In the genomic region with DNA sequence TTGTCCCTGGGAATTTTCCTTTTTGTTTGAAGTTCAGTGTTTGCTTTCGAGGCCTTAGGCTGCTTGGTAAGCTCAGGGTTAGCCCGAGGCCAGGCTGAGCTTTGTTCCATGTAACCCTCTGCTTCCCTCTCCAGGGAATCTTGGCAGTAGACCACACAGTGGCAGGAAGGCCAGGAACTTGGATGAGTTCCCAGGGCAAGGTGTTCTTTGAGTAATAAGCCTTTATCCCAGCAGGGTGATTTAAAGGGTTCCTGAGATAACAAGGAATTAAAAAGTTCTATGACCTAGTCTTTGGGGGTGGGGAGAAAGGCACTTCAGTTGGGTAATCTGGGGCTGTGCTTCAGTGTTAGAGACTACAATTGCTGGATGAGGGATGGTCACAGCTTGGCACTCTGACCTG, we compare ENCODE assay signal across 10 mouse cellular contexts. TPM values are rescaled to one million over a fixed set of nuclear protein-coding genes. Genes with fewer than 3 reads are reported as not detected.
DNase-seq lines count a peak whose midpoint lies in the region; ATAC-seq and TF ChIP-seq lines count a peak whose summit lies in the region.
"Had no signal": no experiment of that assay in that cellular context is flagged by ENCODE, and none has a peak within 500 bp of the region (broad histone marks: within the 10 kb centered on the region; RNA-seq: fewer than 3 reads in every experiment).

No protein-coding gene starts in this region.

- H3K9me3 ChIP-seq in embryonic facial prominence, embryonic 13.5 days: no peaks in the 10 kb centered on the region
- no peaks in the 10 kb centered on the region for H3K9me3 ChIP-seq in embryonic facial prominence, embryonic 10.5 days

- H3K4me2 ChIP-seq in embryonic facial prominence, embryonic 13.5 days: no peak overlapping the region

- WGBS in embryonic facial prominence, embryonic 13.5 days: 82% methylated on average over 2 of the region's 2 CpGs
- 78% methylated on average over 2 of the region's 2 CpGs for WGBS in embryonic facial prominence, embryonic 10.5 days
- 12% methylated on average over 2 of the region's 2 CpGs for WGBS in lung, adult 2 months

- 0 out of 2 replicates have a peak overlapping the region, but pooled peaks have one; percentile 16 for H3K9ac ChIP-seq in embryonic facial prominence, embryonic 13.5 days

- TF ChIP-seq CTCF in lung, adult 2 months (IDR thresholded peaks at IDR 0.05; ENCODE audit: insufficient read depth, low read length): no peak

- no peak overlapping the region for H3K4me3 ChIP-seq in embryonic facial prominence, embryonic 13.5 days
- H3K4me3 ChIP-seq in embryonic facial prominence, embryonic 10.5 days: no peak overlapping the region
- no peak overlapping the region for H3K4me3 ChIP-seq in lung, adult 2 months (replicated peaks; ENCODE audit: extremely low read depth, low read depth, low read length)

- H3K36me3 ChIP-seq in embryonic facial prominence, embryonic 13.5 days: peaks cover 57% of the 10 kb centered on the region
- peaks cover 70% of the 10 kb centered on the region for H3K36me3 ChIP-seq in embryonic facial prominence, embryonic 10.5 days (replicated peaks)

- no peak overlapping the region for H3K27ac ChIP-seq in embryonic facial prominence, embryonic 13.5 days
- H3K27ac ChIP-seq in embryonic facial prominence, embryonic 10.5 days (replicated peaks): no peak overlapping the region

- no peak for DNase-seq in embryonic facial prominence, embryonic 10.5 days (ENCODE audit: low spot score)
- DNase-seq in adrenal gland, postnatal 36 days: peak; percentile 84 to 85
- peak; percentile 87 to 91 for DNase-seq in heart, postnatal 10 days
- DNase-seq in lung, adult 2 months: peak; percentile 63
- no peak for DNase-seq in left cerebral cortex, postnatal 36 days (ENCODE audit: low spot score in 2 of 2)
- no peak for DNase-seq in urinary bladder, postnatal 25 days (ENCODE audit: low spot score)
- no peak for DNase-seq in layer of hippocampus, adult 8-10 months (ENCODE audit: low spot score in 2 of 2)

- H3K4me1 ChIP-seq in embryonic facial prominence, embryonic 13.5 days: peaks cover 24% of the 10 kb centered on the region
- peaks cover 12% of the 10 kb centered on the region for H3K4me1 ChIP-seq in embryonic facial prominence, embryonic 10.5 days
- H3K4me1 ChIP-seq in lung, adult 2 months (ENCODE audit: control insufficient read depth, insufficient read depth, low read length): peaks cover 7% of the 10 kb centered on the region

- TF ChIP-seq POLR2A in lung, adult 2 months (IDR thresholded peaks at IDR 0.05; ENCODE audit: borderline replicate concordance, extremely low read depth, low read depth, low read length): no peak

- intact Hi-C loops in heart, postnatal 10 days (cut with DNase I): loop anchor here (5.0 kb wide), 1 partner anchor 392 kb away; no protein-coding TSS in a partner anchor
- intact Hi-C loops in left cerebral cortex, postnatal 36 days (cut with DNase I): no loop called here

- ATAC-seq in embryonic facial prominence, embryonic 13.5 days (ENCODE audit: insufficient number of reproducible peaks, insufficient read depth, low FRiP score, low TSS enrichment, low read depth): no peak

- H3K27me3 ChIP-seq in embryonic facial prominence, embryonic 13.5 days: no peaks in the 10 kb centered on the region
- no peaks in the 10 kb centered on the region for H3K27me3 ChIP-seq in embryonic facial prominence, embryonic 10.5 days (replicated peaks; ENCODE audit: low read depth, poor library complexity, severe bottlenecking)

RNA-seq across cellular contexts. Expression of a gene that starts 4.5 kb away (rescaled TPM):
- 464 and 506 TPM in 2 replicates for polyA plus RNA-seq in embryonic facial prominence, embryonic 13.5 days (2015; fragmentation: Nextera tagmentation; extraction: Ambion mirVana)
- polyA plus RNA-seq in embryonic facial prominence, embryonic 10.5 days (2016; fragmentation: Nextera tagmentation; extraction: Ambion mirVana): 469 and 477 TPM in 2 replicates
- total RNA-seq in adrenal gland, postnatal 36 days (2021): 100 to 1,000 TPM; 432 to 487 TPM
- 100 to 1,000 TPM; 499 to 513 TPM for total RNA-seq in heart, postnatal 10 days (2021)
- 334 and 389 TPM in 2 replicates for polyA plus RNA-seq in lung, adult 2 months (2012; rRNA removed)
- 100 to 1,000 TPM; 212 to 213 TPM for total RNA-seq in left cerebral cortex, postnatal 36 days (2021)
- 100 to 1,000 TPM; 196 to 215 (median 203) TPM for total RNA-seq in layer of hippocampus, adult 8-10 months (2022)

RNA-seq across cellular contexts. Expression of a gene that starts 4.5 kb away (rescaled TPM):
- 1,111 and 1,168 TPM in 2 replicates for polyA plus RNA-seq in embryonic facial prominence, embryonic 13.5 days (2015; fragmentation: Nextera tagmentation; extraction: Ambion mirVana)
- polyA plus RNA-seq in embryonic facial prominence, embryonic 10.5 days (2016; fragmentation: Nextera tagmentation; extraction: Ambion mirVana): 866 and 898 TPM in 2 replicates
- 1,000 to 10,000 TPM; 1,486 to 1,511 TPM for total RNA-seq in adrenal gland, postnatal 36 days (2021)
- 1,000 to 10,000 TPM; 1,002 to 1,034 TPM for total RNA-seq in heart, postnatal 10 days (2021)
- polyA plus RNA-seq in lung, adult 2 months (2012; rRNA removed): 506 and 507 TPM in 2 replicates
- total RNA-seq in left cerebral cortex, postnatal 36 days (2021): 100 to 1,000 TPM; 651 to 708 TPM
- 100 to 1,000 TPM; 686 to 890 (median 782) TPM for total RNA-seq in layer of hippocampus, adult 8-10 months (2022)

RNA-seq across cellular contexts. Expression of a gene that starts 14.0 kb away (rescaled TPM):
- 57.8 and 66.4 TPM in 2 replicates for polyA plus RNA-seq in embryonic facial prominence, embryonic 13.5 days (2015; fragmentation: Nextera tagmentation; extraction: Ambion mirVana)
- polyA plus RNA-seq in embryonic facial prominence, embryonic 10.5 days (2016; fragmentation: Nextera tagmentation; extraction: Ambion mirVana): 97.8 and 98.9 TPM in 2 replicates
- total RNA-seq in adrenal gland, postnatal 36 days (2021): 10 to 100 TPM; 30.8 to 47.3 TPM
- total RNA-seq in heart, postnatal 10 days (2021): 10 to 100 TPM; 19.7 to 22.9 TPM
- polyA plus RNA-seq in lung, adult 2 months (2012; rRNA removed): 28.3 and 30.4 TPM in 2 replicates
- 10 to 100 TPM; 24.8 to 27.5 TPM for total RNA-seq in left cerebral cortex, postnatal 36 days (2021)
- 10 to 100 TPM; 22.8 to 26.0 (median 25.1) TPM for total RNA-seq in layer of hippocampus, adult 8-10 months (2022)

RNA-seq across cellular contexts. Expression of a gene that starts 18.6 kb away (rescaled TPM):
- polyA plus RNA-seq in embryonic facial prominence, embryonic 13.5 days (2015; fragmentation: Nextera tagmentation; extraction: Ambion mirVana): 34.4 and 37.9 TPM in 2 replicates
- polyA plus RNA-seq in embryonic facial prominence, embryonic 10.5 days (2016; fragmentation: Nextera tagmentation; extraction: Ambion mirVana): 25.4 and 29.5 TPM in 2 replicates
- 10 to 100 TPM; 72.2 to 90.5 TPM for total RNA-seq in adrenal gland, postnatal 36 days (2021)
- 10 to 100 TPM; 78.7 to 84.2 TPM for total RNA-seq in heart, postnatal 10 days (2021)
- 395 and 450 TPM in 2 replicates for polyA plus RNA-seq in lung, adult 2 months (2012; rRNA removed)
- 10 to 100 TPM; 27.0 to 44.8 TPM for total RNA-seq in left cerebral cortex, postnatal 36 days (2021)
- total RNA-seq in layer of hippocampus, adult 8-10 months (2022): 10 to 100 TPM; 26.9 to 41.2 (median 31.4) TPM

RNA-seq across cellular contexts. Expression of a gene that starts 44.7 kb away (rescaled TPM):
- not detected in 2 replicates for polyA plus RNA-seq in embryonic facial prominence, embryonic 13.5 days (2015; fragmentation: Nextera tagmentation; extraction: Ambion mirVana)
- not detected in 2 replicates for polyA plus RNA-seq in embryonic facial prominence, embryonic 10.5 days (2016; fragmentation: Nextera tagmentation; extraction: Ambion mirVana)
- total RNA-seq in adrenal gland, postnatal 36 days (2021): not detected
- not detected for total RNA-seq in heart, postnatal 10 days (2021)
- not detected in 2 replicates for polyA plus RNA-seq in lung, adult 2 months (2012; rRNA removed)
- not detected for total RNA-seq in left cerebral cortex, postnatal 36 days (2021)
- not detected for total RNA-seq in layer of hippocampus, adult 8-10 months (2022)
- polyA plus RNA-seq: limb, embryonic 11.5 days; small intestine, adult 2 months had no signal

Comparison
In these comparisons a context has a peak if more than half of its experiments do, and no peak if none do; other contexts are left out.
1. DNase-seq: peak in adrenal gland, postnatal 36 days (2 of 2), heart, postnatal 10 days (2 of 2) and lung, adult 2 months (single experiment); none in embryonic facial prominence, embryonic 10.5 days (single experiment), left cerebral cortex, postnatal 36 days (0 of 2), urinary bladder, postnatal 25 days (single experiment) and layer of hippocampus, adult 8-10 months (0 of 2).